Mouse (Mus musculus) cerebellum, adult 8-10 months (tissue): ENCODE results near the gene Il17c.

Experiments used
- DNase-seq: peaks from one replicate; pipeline ENCODE4 v3.0.0; 2022

Gene Il17c

DNA sequence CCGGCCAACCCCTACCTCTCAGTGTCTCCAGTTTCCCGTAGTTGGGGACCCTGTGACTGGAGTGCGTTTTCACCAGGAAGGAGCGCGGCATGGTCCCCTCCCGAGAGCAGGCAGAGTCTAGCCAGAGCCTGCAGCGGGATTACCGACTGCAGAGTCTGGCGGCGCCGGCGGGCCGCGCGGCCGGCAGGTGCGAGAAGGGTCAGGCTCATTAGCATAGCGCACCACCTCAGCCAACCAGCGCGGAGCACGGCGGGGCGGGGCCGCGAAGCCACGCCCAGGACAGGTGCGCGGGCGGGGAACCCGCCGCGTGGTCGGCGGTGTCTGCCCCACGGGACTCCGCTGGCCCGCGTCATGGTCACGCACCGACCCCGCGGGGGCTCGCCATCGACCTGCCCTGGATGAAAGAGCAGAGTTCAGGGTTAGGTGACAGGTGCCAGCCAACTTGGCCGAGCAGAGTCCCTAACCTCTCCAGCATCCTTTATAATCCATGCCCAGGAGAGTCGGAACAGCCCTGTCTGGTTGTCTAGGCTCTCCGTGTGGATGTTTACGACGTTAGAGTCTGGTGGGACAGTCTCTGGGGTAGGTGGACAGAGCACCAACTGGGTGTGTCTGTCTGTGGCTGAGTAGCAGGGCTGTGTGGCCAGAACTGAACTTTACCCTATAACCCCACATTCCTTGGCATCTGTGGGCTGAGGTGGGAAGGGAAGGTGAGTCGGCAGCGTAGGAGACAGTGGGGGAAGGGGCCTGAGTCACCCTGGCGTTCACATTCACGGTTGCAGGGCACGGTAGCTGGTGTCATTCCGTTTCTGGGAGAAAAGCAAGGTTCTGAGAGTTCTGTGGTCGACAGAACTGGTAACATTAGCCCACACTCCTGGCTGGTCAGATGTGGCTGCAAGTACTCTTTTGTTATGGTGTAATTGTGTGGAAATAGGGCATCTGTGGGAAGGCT, 39.0 kb downstream of the Il17c start, which contains the start of gene Snai3:
Snai3 (minus strand) TSS at position 210 of the 949 bp plus-strand sequence.
- DNase-seq: peak; percentile 62

DNA sequence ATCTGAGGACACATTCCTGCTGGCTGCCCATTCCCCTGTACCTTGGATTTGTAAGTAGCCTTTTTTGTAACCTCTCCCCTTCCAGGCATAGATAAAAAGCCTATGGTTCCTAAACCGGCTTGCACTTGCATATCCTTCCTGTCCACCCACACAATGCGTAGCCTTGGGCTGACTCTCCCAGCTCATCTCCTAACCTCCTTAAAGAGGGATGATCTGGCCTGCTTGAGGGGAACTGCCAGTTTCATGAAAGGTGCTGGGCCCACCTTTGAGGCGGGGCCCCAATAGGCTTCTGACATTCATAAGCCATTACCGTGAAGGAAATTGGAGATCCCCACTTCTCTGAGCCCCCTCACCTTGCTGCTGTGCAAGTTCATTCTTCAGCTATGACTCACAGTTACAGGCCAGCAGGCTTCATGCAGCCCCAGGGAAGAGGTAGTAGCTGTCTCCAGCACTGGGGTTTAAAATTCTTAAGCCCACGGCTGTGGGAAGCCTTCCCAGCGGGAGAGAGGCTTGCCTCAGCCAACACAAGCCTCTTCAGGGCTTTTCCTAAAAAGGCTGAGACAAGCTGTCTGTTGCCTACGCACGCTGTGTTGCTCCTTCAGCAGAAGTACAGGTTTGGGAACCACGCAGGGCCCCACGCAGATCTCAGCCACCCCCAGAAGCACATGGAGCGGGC, 39.8 kb downstream of the Il17c start:
- no peak for DNase-seq

DNA sequence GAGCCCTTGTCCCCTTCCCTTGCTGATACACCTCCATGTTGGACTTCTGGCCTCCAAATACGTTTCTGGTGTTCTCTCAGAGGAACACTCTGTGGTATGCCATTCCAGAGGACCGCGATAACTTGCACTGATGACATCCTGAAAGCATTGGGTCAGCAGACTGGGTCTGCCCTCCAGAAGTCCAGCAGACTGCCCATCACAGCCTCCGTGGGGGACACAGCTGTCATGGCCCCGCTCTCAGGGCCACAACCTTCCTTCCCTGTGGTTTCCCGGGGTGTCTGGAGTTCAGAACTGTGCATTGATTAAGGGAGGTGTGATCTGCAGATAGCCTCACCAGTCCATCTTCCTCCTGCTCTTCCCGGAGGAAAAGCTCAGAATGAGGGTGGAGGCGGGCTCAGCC, 40.7 kb downstream of the Il17c start:
- no peak for DNase-seq

DNA sequence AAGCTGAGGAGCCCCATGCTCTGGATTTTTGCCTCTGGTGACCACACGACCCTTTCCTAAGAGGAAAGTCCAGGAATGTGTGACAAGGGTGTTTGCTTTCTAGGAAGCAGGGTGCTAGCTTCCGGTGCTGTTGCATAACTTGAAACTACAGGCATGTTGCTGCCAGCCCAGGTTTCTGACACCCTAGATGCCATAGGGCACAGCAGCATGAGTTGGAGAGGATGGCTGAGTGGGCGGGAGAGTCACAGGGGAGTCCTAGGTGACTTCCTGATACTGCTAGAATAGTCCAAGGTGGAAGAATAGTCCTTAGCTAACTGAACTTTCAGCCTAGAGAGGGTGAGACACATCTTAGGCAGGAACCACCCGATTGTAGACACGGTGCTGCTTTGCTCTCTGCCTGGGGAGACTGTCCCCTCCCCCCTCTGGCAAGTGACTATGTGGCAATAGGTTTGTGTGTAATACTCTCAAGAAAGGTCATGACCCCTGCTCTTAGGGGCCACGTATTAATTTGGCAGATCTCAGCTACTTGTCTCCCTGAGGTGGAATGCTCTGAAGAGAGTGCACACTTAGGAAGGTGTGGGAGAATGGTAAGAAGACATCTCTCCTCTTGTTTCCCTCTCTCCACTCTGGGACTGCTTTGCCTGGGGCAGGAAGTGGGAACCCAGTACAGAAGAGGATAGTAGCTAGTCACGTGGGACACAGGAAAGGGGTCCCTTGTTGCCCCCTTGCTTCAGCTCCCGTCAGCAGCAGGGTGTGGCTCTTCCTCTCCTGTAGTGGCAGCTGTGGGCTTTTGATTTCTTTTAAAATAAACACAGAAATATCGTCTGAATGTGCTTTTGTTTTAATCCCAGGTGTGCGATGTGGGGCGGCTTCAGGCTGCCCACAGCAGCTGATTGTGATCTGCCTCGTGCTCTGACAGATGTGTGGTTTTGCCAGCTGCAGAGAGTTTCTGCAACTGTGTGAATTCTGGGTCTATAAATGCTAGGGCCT, 42.1 kb downstream of the Il17c start:
- no peak for DNase-seq

DNA sequence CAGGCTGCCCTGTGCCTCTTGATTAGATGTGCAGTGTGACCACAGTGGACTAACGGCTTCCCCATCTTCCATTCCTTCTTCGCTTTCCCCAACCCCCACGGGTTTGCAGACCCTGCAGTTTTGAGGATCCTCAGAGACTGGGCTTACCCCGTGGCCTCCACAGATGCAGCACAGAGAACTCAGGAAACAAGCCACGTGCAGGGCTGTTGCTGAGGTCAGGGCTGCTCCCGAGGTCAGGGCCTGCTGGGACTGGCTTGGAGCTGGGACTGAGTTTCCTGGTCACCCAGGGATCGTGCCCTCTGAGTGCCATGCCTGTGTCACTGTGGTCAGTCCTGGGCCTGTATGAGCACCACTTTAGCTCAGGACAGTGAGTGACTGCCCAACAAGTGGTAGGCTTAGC, 43.2 kb downstream of the Il17c start:
- no peak for DNase-seq

DNA sequence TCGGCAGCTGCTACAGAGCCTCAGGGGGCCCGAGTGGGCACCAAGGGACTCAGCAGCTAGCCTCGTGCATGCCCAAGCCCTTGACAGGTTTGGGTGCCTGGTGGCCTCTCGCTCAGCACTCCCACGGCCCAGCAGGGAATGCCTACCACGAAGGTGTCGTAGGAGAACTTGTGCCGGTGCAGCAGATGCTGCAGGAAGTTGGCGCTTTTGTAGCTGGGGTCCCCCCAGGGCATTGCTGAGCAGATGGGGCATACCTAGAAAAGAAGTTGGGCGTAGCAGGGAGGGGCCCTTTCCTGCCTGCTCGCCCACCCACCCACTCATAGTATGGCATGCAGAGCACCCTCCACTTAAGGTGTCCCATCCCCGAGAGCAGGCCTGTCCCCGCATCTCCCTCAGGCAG, 46.0 kb downstream of the Il17c start:
- no peak for DNase-seq

DNA sequence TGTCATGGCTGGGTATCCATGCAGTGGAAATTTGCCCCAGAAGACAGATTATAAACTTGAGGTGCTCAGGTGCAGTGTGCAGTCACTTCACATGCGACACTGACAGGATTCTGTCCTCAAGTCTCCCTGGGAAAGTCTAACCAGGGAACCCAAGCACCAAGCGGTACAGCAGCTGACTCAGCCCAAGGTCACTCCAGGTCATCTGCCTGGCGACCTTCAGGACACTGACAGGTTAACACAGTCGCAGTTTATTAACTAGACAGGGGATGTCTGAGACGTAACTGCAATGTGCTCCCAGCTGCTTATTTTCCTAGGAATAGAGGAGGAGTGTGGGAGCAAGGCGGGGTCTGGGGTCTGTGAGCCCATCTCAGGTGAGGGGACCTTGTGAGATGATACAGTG, 47.6 kb downstream of the Il17c start:
- no peak for DNase-seq

DNA sequence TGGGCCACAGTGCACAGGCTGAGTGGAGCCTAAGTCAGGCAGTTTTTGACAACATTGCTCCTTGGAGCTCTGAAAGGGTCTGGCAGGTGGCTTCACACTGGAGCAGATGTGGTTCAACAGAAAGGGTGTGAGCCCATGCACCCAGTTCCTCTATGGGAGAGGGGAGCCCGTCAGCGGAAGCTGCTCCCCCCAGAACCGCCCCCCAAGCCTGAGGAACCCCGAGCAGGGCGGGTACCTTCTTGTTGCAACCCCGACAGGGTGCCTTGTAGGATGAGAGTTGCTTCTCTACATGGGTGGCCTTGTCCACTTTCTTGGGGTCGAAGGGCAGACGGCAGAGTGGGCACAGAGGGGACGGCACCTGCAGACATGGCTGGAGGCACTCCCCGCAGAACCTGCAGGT, 48.1 kb downstream of the Il17c start:
- DNase-seq: no peak

DNA sequence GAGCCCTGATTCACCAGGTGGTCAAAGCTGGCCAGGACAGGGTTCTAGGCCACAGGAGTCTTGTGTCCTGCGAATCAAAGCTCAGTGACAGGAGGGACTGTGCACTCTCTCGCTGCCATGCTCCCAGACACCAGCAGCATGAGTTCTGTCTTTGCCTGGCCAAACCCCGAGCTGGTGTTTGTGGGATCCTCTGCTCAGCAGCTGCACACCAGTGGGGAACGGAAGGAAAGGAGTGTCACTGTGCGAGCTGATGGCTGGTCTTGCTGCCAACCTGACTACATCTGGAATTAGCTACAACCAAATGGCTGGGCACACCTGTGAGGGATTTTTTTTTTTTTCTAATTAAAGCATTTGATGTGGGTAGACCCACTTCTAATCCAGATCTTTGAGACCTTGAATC, 48.9 kb downstream of the Il17c start:
- DNase-seq: no peak
